Mouse (Mus musculus): Measurements from ENCODE around the gene Gfm1. TPM values are rescaled to one million over a fixed set of nuclear protein-coding genes. Genes with fewer than 3 reads are reported as not detected.

Gene Gfm1
- total RNA-seq (2018; cell fraction: chromatin; rRNA removed), result 10 to 100 TPM in 24 of 26 experiments, 1 to 10 TPM in 2; 9.1 to 53.1 (median 35.0) TPM
- 10 to 100 TPM; 19.2 to 37.2 (median 28.1) TPM for total RNA-seq (2018; cell fraction: cytosol; rRNA removed)
- 10 to 100 TPM; 12.1 to 48.2 (median 27.0) TPM for total RNA-seq (2018; cell fraction: nucleus; rRNA removed)
- 23.5 to 52.4 TPM (median 43.2 TPM) in 3 replicates for polyA plus RNA-seq (2018)

DNA sequence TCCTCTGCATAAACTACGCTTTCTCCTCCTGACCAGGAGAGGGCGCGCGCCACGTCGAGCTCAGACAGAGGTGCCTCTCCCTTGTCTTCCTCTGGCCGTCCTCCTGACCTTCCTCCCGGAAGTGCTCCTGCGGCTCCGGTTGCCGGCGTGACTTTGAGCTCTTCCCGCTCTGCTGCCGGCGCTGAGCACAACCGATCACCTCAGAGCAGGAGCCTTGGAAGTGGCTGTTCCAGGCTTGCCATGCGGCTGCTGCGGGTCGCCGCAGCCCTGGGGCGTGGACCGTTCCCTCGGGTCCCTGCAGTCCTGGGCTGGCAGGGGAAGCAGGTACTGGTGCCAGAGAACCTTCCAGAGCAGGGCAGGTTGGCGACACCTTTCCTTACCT lies at the start of gene Gfm1:
Gfm1 (plus strand) TSS at position 98 of the 382 bp plus-strand sequence.
- peak within 1 kb of the TSS; percentile 19; the same call in 1 of the 2 replicates for H3K27ac ChIP-seq
- peaks cover 19% of the 10 kb centered on the region; the same call in 1 of the 2 replicates for H3K36me3 ChIP-seq (ENCODE audit: inconsistent target)
- peak within 1 kb of the TSS; percentile 98 for H3K4me3 ChIP-seq (ENCODE audit: inconsistent target)
- WGBS (ENCODE audit: missing documents), result under 1% methylated on average over 24 of the region's 24 CpGs
- H3K79me2 ChIP-seq (ENCODE audit: inconsistent target), result peaks cover 22% of the 10 kb centered on the region

DNA sequence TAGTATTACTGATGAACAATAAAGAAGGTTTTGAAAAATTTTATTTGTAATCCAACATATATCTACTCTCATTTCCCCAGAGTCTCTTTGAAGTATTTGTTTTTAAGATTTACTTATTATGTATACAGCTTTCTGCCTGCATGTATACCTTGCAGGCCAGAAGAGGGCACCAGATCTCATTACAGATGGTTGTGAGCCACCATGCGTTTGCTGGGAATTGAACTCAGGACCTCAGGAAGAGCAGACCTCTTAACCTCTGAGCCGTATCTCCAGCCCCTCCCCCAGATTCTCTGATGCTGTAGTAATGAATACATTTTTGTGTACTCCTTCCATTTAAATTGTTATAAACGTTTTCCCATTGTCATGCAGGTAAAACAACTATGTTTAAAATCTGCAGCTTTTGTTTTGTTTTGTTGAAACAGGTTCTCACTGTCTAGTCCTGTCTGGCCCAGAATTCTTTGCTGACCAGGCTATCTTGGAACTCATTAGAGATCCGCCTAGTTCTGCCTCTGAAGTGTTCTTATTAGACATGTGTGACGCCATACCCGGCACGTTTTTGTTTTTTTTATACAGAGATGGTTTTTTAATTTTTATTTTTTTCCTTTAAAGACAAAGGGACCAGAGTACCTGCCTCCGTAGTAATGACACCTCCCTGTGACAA lies 428 bp upstream of the Gfm1 start:
- Histone ChIP-seq H3K36me3 (ENCODE audit: inconsistent target) (peaks cover 18% of the 10 kb centered on the region; the same call in 1 of the 2 replicates), H3K79me2 (ENCODE audit: inconsistent target) (peaks cover 22% of the 10 kb centered on the region), H3K4me3 (ENCODE audit: inconsistent target) (peak overlapping the region; percentile 98), H3K27ac (no peak overlapping the region)
- 38% methylated on average over 8 of the region's 8 CpGs for WGBS (ENCODE audit: missing documents)

- Histone ChIP-seq H3K27ac (no peak overlapping the region), H3K4me3 (ENCODE audit: inconsistent target) (no peak overlapping the region), H3K36me3 (ENCODE audit: inconsistent target) (peaks cover 56% of the 10 kb centered on the region), H3K79me2 (ENCODE audit: inconsistent target) (peaks cover 22% of the 10 kb centered on the region)
- 93% methylated on average over 6 of the region's 6 CpGs for WGBS (ENCODE audit: missing documents)
These were observed 4.1 kb downstream of the Gfm1 start for GRCm38 (mm10) chr3:67434011-67434410.

GRCm38 (mm10) chr3:67447143-67447542 lies 17.2 kb downstream of the Gfm1 start:
- WGBS (ENCODE audit: missing documents), result 94% methylated on average over 2 of the region's 2 CpGs
- H3K4me3 ChIP-seq (ENCODE audit: inconsistent target), result no peak overlapping the region
- H3K36me3 ChIP-seq (ENCODE audit: inconsistent target), result peaks cover 69% of the 10 kb centered on the region
- no peak overlapping the region for H3K27ac ChIP-seq
- H3K79me2 ChIP-seq (ENCODE audit: inconsistent target), result no peaks in the 10 kb centered on the region

GRCm38 (mm10) chr3:67449660-67450059 lies 19.8 kb downstream of the Gfm1 start:
- H3K79me2 ChIP-seq (ENCODE audit: inconsistent target), result no peaks in the 10 kb centered on the region
- WGBS (ENCODE audit: missing documents), result 96% methylated on average over 20 of the region's 21 CpGs
- H3K36me3 ChIP-seq (ENCODE audit: inconsistent target), result peaks cover 72% of the 10 kb centered on the region

GRCm38 (mm10) chr3:67450601-67451210 lies 20.8 kb downstream of the Gfm1 start:
- 85% methylated on average over 5 of the region's 5 CpGs for WGBS (ENCODE audit: missing documents)
- Histone ChIP-seq H3K4me3 (ENCODE audit: inconsistent target) (no peak overlapping the region), H3K79me2 (ENCODE audit: inconsistent target) (no peaks in the 10 kb centered on the region), H3K36me3 (ENCODE audit: inconsistent target) (peaks cover 79% of the 10 kb centered on the region), H3K27ac (no peak overlapping the region)

More at GRCm38 (mm10) chr3:67449660-67450059, 19.8 kb downstream of the Gfm1 start:
- H3K27ac ChIP-seq, result no peak overlapping the region
- no peak overlapping the region for H3K4me3 ChIP-seq (ENCODE audit: inconsistent target)

DNA sequence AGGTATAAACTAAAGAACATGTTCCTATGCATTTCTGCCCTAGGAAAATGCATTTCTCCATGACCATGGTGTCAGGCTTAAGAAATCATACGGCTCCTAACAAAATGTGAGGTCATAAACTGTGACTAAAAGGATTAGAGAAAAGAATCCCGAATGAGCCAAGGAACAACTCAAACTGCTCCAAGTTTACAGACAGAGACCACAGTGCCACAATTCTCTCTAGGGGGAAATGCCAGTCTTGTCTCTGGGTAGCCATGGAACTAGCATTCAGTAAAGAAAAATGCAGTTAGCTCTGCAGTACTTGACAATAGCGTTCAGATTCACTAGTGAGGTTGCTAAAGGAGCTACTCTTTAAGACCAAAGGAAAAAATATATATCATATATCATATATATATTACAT lies 30.0 kb downstream of the Gfm1 start:
- Histone ChIP-seq H3K4me3 (ENCODE audit: inconsistent target) (no peak overlapping the region), H3K36me3 (ENCODE audit: inconsistent target) (peaks cover 55% of the 10 kb centered on the region)
- WGBS (ENCODE audit: missing documents), result 100% methylated on average over 3 of the region's 3 CpGs

GRCm38 (mm10) chr3:67462015-67462414 lies 32.1 kb downstream of the Gfm1 start:
- H3K27ac ChIP-seq, result no peak overlapping the region
- H3K79me2 ChIP-seq (ENCODE audit: inconsistent target), result peaks cover 11% of the 10 kb centered on the region; the same call in 1 of the 2 replicates
- peaks cover 42% of the 10 kb centered on the region; the same call in 1 of the 2 replicates for H3K36me3 ChIP-seq (ENCODE audit: inconsistent target)
- WGBS (ENCODE audit: missing documents), result 96% methylated on average over 7 of the region's 7 CpGs
- no peak overlapping the region for H3K4me3 ChIP-seq (ENCODE audit: inconsistent target)

More for the DNA sequence above, 30.0 kb downstream of the Gfm1 start:
- Histone ChIP-seq H3K79me2 (ENCODE audit: inconsistent target) (peaks cover 11% of the 10 kb centered on the region; the same call in 1 of the 2 replicates), H3K27ac (no peak overlapping the region)

DNA sequence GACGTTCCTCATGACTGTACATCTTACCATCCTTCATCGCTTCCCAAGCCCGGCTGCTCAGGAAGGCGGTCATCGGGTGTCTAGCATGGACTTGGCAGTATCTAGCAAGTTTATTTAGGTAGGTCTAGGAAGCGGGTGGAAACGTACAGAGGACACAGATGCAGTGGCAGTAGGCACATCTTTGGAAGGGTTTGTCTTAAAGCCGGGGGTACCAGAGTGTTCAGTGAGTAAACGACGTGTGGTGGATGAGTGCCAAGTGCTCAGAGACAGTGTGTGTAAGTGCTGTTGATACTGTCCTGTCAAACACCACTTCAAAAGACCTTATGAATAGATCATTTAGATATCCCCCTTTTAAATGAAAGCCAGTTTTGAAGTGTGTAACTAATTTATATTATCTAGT lies 32.7 kb downstream of the Gfm1 start:
- 62% methylated on average over 8 of the region's 10 CpGs for WGBS (ENCODE audit: missing documents)
- H3K4me3 ChIP-seq (ENCODE audit: inconsistent target), result peak overlapping the region; percentile 75
- H3K36me3 ChIP-seq (ENCODE audit: inconsistent target), result peaks cover 39% of the 10 kb centered on the region
- H3K27ac ChIP-seq, result peak overlapping the region; percentile 56
- H3K79me2 ChIP-seq (ENCODE audit: inconsistent target), result peaks cover 11% of the 10 kb centered on the region; the same call in 1 of the 2 replicates

GRCm38 (mm10) chr3:67463001-67463400 lies 33.1 kb downstream of the Gfm1 start:
- Histone ChIP-seq H3K79me2 (ENCODE audit: inconsistent target) (peaks cover 11% of the 10 kb centered on the region; the same call in 1 of the 2 replicates), H3K27ac (peak overlapping the region; percentile 56), H3K4me3 (ENCODE audit: inconsistent target) (peak overlapping the region; percentile 75), H3K36me3 (ENCODE audit: inconsistent target) (peaks cover 39% of the 10 kb centered on the region)
- WGBS (ENCODE audit: missing documents), result 7% methylated on average over 12 of the region's 12 CpGs

DNA sequence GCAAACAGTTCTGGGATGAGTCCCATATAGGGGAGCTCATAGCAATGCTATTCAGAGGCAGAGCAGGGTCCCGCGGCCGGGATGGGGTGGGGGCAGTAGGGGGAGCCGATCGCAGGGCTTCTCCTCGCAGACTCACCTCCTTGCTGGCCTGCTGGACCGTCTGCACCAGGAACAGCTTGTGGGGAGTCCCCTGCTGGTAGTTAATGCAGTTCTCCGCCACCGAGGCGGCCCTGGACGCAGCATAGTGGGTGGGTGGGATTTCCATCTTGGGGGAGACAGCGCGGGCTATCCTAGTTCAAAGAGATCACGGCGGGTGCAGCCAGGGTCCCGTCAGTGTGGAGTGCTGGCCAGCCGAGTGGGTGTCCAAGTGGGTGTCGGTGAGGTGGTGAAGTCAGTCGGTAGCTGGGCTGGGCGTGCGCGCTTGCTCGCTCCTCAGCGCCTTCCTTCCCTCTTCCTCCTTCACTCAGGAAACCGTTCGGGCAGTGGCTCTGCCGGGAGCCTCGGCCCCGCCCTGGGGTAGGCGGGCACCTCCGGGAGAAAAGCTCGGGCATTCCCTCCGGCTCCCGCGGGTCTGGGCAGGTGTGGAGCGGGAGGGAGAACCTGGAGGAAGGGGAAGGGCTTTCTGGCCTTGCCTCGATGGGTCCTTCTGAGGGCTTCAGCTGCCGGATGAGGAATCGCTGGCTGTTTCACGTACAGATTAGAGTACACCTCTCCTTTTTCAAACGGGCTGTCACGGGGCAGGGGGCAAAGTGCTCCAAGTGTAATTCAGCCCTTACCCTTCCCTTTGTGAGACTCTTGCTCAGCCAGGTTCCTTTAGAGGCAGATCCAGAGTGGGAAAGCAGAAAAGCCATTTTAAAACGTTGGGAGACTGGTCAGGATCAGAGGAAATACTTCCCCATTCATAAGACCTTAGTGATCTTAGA lies 33.8 kb downstream of the Gfm1 start, which contains the start of gene Lxn:
Lxn (minus strand) TSS at position 477 of the 923 bp plus-strand sequence.
- 1% methylated on average over 43 of the region's 43 CpGs for WGBS (ENCODE audit: missing documents)
- Histone ChIP-seq H3K27ac (peak within 1 kb of the TSS; percentile 56), H3K4me3 (ENCODE audit: inconsistent target) (peak within 1 kb of the TSS; percentile 75), H3K79me2 (ENCODE audit: inconsistent target) (peaks cover 11% of the 10 kb centered on the region; the same call in 1 of the 2 replicates), H3K36me3 (ENCODE audit: inconsistent target) (peaks cover 39% of the 10 kb centered on the region)

DNA sequence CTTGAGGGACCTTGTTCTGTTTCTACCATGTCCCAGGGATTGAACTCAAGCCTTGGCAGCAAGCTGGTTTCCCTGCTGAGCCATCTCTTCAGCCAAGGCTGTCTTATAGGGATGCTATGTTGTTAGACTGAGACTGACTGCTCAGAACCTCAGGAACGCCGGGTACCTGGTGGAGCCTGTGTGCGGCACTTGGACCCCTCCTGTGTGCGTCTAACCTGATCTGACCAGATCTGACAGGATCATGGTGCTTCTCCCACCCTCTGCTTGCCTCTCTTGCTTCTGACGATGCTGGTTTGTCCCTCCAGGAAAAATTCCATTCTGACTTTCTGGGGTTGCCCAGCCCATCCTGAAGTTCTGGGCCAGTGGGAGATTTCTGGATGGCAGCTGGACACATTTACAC lies 36.7 kb downstream of the Gfm1 start:
- peaks cover 25% of the 10 kb centered on the region for H3K36me3 ChIP-seq (ENCODE audit: inconsistent target)
- 96% methylated on average over 5 of the region's 5 CpGs for WGBS (ENCODE audit: missing documents)
- no peak overlapping the region for H3K4me3 ChIP-seq (ENCODE audit: inconsistent target)

GRCm38 (mm10) chr3:67467281-67467680 lies 37.4 kb downstream of the Gfm1 start:
- Histone ChIP-seq H3K27ac (no peak overlapping the region), H3K79me2 (ENCODE audit: inconsistent target) (peaks cover 11% of the 10 kb centered on the region; the same call in 1 of the 2 replicates), H3K4me3 (ENCODE audit: inconsistent target) (no peak overlapping the region), H3K36me3 (ENCODE audit: inconsistent target) (peaks cover 25% of the 10 kb centered on the region)
- WGBS (ENCODE audit: missing documents), result 100% methylated on average over 2 of the region's 2 CpGs

More for the DNA sequence above, 36.7 kb downstream of the Gfm1 start:
- Histone ChIP-seq H3K79me2 (ENCODE audit: inconsistent target) (peaks cover 11% of the 10 kb centered on the region; the same call in 1 of the 2 replicates), H3K27ac (no peak overlapping the region)
